Mouse (Mus musculus) brain, embryonic 14.5 days (tissue): ENCODE measurements at regions not wholly inside any gene's neighbourhood (a gene's known extent, or its start where the extent isn't known, plus 50 kb on each side); places are given as distances from the start of the nearest gene placed in this dataset.

Experiments used
- CTCF ChIP-seq: fragments of 200-500 bp; IDR thresholded peaks from 2 replicates; pipeline ENCODE4 v1.5.1; 2012; ENCODE audit warnings: inconsistent platforms, mild to moderate bottlenecking, moderate library complexity, borderline replicate concordance; ENCODE audit not compliant: insufficient read depth, insufficient read length; ENCODE audit errors: extremely low read depth
- POLR2A ChIP-seq: fragments of 200-500 bp; IDR thresholded peaks from 2 replicates; pipeline ENCODE4 v1.6.1; 2012; ENCODE audit warnings: mild to moderate bottlenecking, inconsistent platforms, borderline replicate concordance; ENCODE audit not compliant: poor library complexity, insufficient read depth, insufficient read length, severe bottlenecking; ENCODE audit errors: extremely low read depth

- no peak for TF ChIP-seq CTCF
- no peak for TF ChIP-seq POLR2A
These were observed 265.6 kb upstream of the Zfp960 start for GRCm38 (mm10) chr17:16798316-16798715.
